Mouse (Mus musculus): ENCODE data around the gene Ptprd. TPM values are rescaled to one million over a fixed set of nuclear protein-coding genes. Genes with fewer than 3 reads are reported as not detected.

Ptprd gene
- total and polyA plus RNA-seq, 3 experiments = not detected

- DNase-seq (ENCODE audit: low read depth, low spot score) = no peak
- no peaks in the 10 kb centered on the region for H3K79me2 ChIP-seq (ENCODE audit: control insufficient read depth, insufficient read depth, low read length, poor library complexity)
- no peaks in the 10 kb centered on the region for H3K36me3 ChIP-seq (ENCODE audit: control insufficient read depth in 1 of 2, insufficient read depth in 2 of 2, low read length in 2 of 2)
- H3K9ac ChIP-seq (ENCODE audit: control insufficient read depth, low read depth, low read length, poor library complexity, severe bottlenecking) = no peak overlapping the region
- TF ChIP-seq MEF2A (IDR thresholded peaks at IDR 0.05; ENCODE audit: extremely low read depth, insufficient replicate concordance, low read depth, low read length, poor library complexity, severe bottlenecking) (no peak), MAZ (IDR thresholded peaks at IDR 0.05; ENCODE audit: low read depth, low read length) (no peak), ETS1 (IDR thresholded peaks at IDR 0.05; ENCODE audit: low read depth, low read length) (no peak), CHD2 (IDR thresholded peaks at IDR 0.05; ENCODE audit: low read length) (no peak), GATA1 (IDR thresholded peaks at IDR 0.05; ENCODE audit: low read depth, low read length) (no peak), MAX (IDR thresholded peaks at IDR 0.05; ENCODE audit: low read length) (no peak), EP300 (IDR thresholded peaks at IDR 0.05; ENCODE audit: low read depth in 1 of 2, low read length in 2 of 2) (no peak), SIN3A (IDR thresholded peaks at IDR 0.05; ENCODE audit: low read length) (no peak), USF2 (IDR thresholded peaks at IDR 0.05; ENCODE audit: borderline replicate concordance in 1 of 2, insufficient read depth in 1 of 2, low read depth in 1 of 2, low read length in 2 of 2) (no peak), POLR2A (IDR thresholded peaks at IDR 0.05; ENCODE audit: control insufficient read depth in 1 of 2, insufficient read depth in 1 of 2, low read depth in 1 of 2, low read length in 2 of 2, poor library complexity in 1 of 2) (no peak), MAFK (IDR thresholded peaks at IDR 0.05; ENCODE audit: borderline replicate concordance, low read depth, low read length) (no peak), NRF1 (IDR thresholded peaks at IDR 0.05; ENCODE audit: insufficient read depth, low read depth, low read length, poor library complexity, severe bottlenecking) (no peak), MYB (IDR thresholded peaks at IDR 0.05; ENCODE audit: low read depth, low read length) (no peak), KAT2A (conservative IDR thresholded peaks at IDR 0.05; ENCODE audit: low read depth, low read length) (no peak), MXI1 (IDR thresholded peaks at IDR 0.05; ENCODE audit: low read depth, low read length) (no peak)
- no peak overlapping the region for H3K27ac ChIP-seq (ENCODE audit: control insufficient read depth, low read depth, low read length)
- no peaks in the 10 kb centered on the region for H3K9me3 ChIP-seq (replicated peaks; ENCODE audit: insufficient read depth, low read length)
- H3K27me3 ChIP-seq (ENCODE audit: control insufficient read depth in 1 of 2, insufficient read depth in 2 of 2, low read length in 2 of 2) = no peaks in the 10 kb centered on the region
- H3K4me3 ChIP-seq (ENCODE audit: control insufficient read depth in 1 of 2, insufficient read depth in 1 of 2, low read depth in 2 of 2, low read length in 2 of 2) = no peak overlapping the region
- H3K4me1 ChIP-seq (ENCODE audit: control insufficient read depth in 1 of 2, insufficient read depth in 2 of 2, low read length in 2 of 2) = no peaks in the 10 kb centered on the region
Observed at GRCm38 (mm10) chr4:78038401-78038800, 173.4 kb downstream of the Ptprd start.

- TF ChIP-seq JUND (IDR thresholded peaks at IDR 0.05; ENCODE audit: low read depth, low read length) = no peak
- no peak for TF ChIP-seq UBTF (IDR thresholded peaks at IDR 0.05; ENCODE audit: borderline replicate concordance, insufficient read depth, low read depth, low read length)
- no peak for TF ChIP-seq MAX (IDR thresholded peaks at IDR 0.05; ENCODE audit: low read length)
- no peak for TF ChIP-seq TCF12 (IDR thresholded peaks at IDR 0.05; ENCODE audit: low read depth, low read length)
- TF ChIP-seq NELFE (IDR thresholded peaks at IDR 0.05; ENCODE audit: low read depth, low read length) = no peak
- no peak for TF ChIP-seq POLR2AphosphoS5 (IDR thresholded peaks at IDR 0.05; ENCODE audit: borderline replicate concordance, low read depth, low read length)
- no peak for TF ChIP-seq ZNF384 (IDR thresholded peaks at IDR 0.05; ENCODE audit: low read depth, low read length)
- no peak for TF ChIP-seq SMC3 (IDR thresholded peaks at IDR 0.05; ENCODE audit: low read depth, low read length)
- TF ChIP-seq GATA1 (IDR thresholded peaks at IDR 0.05; ENCODE audit: low read depth, low read length) = no peak
- TF ChIP-seq ZMIZ1 (IDR thresholded peaks at IDR 0.05; ENCODE audit: low read depth, low read length) = no peak
- TF ChIP-seq POLR2AphosphoS2 (IDR thresholded peaks at IDR 0.05; ENCODE audit: low read length) = no peak
- no peak for DNase-seq (ENCODE audit: low read depth, low spot score)
- no peaks in the 10 kb centered on the region for H3K27me3 ChIP-seq (ENCODE audit: control insufficient read depth in 1 of 2, insufficient read depth in 2 of 2, low read length in 2 of 2)
- H3K36me3 ChIP-seq (ENCODE audit: control insufficient read depth in 1 of 2, insufficient read depth in 2 of 2, low read length in 2 of 2) = no peaks in the 10 kb centered on the region
- no peaks in the 10 kb centered on the region for H3K79me2 ChIP-seq (ENCODE audit: control insufficient read depth, insufficient read depth, low read length, poor library complexity)
- no peak overlapping the region for H3K27ac ChIP-seq (ENCODE audit: control insufficient read depth, low read depth, low read length)
- H3K9ac ChIP-seq (ENCODE audit: control insufficient read depth, low read depth, low read length, poor library complexity, severe bottlenecking) = no peak overlapping the region
- no peak overlapping the region for H3K4me3 ChIP-seq (ENCODE audit: control insufficient read depth in 1 of 2, insufficient read depth in 1 of 2, low read depth in 2 of 2, low read length in 2 of 2)
- H3K9me3 ChIP-seq (replicated peaks; ENCODE audit: insufficient read depth, low read length) = no peaks in the 10 kb centered on the region
- H3K4me1 ChIP-seq (ENCODE audit: control insufficient read depth in 1 of 2, insufficient read depth in 2 of 2, low read length in 2 of 2) = no peaks in the 10 kb centered on the region
Observed at GRCm38 (mm10) chr4:78002065-78002464, 209.7 kb downstream of the Ptprd start.

Data from MEL (cell line).